Mouse (Mus musculus) gastrocnemius, postnatal 36 days (tissue): ENCODE results near the gene Ccdc9. TPM values are rescaled to one million over a fixed set of nuclear protein-coding genes. Genes with fewer than 3 reads are reported as not detected.
"Not testable (repeated sequence)": the region's sequence is repeated elsewhere in the genome, so short reads cannot be mapped to it uniquely, and the experiment has no call there.

Source experiments
- DNase-seq, 2 experiments: peaks; one replicate each; pipeline ENCODE4 v3.0.0; 2022
- intact Hi-C: fragments of 180-260 bp; cut with DNase I; formaldehyde crosslinking; loops from one replicate; pipeline ENCODE4 v1.15.1; 2025
- total RNA-seq, 2 experiments: library from RNA; stranded (reverse); gene quantifications; 2 replicates each; pipeline ENCODE4 v1.2.3; 2021

The Ccdc9 gene
- total RNA-seq, 2 experiments from 2014 or later, result 40.7 to 44.6 TPM

DNA sequence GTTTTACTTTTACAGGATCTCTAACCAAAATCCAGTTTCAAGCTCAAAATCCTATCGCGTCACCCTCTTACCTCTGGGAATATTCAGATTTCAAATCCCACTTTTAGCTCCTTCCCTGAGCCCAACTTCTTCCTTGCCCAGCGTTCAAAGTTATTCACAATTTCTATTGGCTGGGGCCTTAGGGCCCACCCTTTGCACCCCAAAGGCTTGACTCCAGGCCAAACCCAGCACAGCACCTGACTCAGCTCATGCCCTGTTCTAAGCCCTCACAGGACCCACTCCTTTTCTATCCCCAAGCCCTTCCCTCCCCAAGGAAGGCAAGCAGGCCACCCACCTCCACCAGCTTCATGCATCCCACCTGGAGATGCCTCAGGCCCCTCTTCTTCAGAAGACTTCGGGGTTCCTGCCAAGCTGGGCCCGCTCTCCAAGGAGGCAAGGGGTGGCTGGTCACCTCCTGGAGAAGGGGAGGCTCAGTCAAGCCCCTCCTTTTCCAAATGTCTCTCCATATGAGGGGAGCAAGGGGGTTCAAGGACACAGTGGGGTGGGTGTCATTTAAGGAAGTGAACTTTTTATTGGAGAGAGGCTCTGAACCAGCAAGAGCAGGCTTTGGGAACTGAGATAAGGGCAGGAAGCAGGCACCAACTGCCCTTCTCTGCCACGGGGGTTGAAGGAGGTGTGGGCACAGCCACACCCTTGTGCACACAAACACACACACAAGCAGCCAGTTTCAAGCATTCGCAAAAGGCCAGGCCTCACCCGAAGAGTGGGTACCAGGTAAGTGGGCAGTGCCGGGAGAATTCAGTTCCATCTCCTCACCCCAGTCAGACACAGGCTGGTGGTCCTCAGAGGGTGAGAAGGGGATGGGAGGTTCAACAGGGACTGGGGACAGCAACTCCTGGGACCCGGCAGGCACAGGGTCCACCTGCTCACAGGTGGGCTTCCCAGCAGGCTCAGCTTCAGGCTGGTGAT is 11.4 kb downstream of the Ccdc9 start:
- intact Hi-C loops, result loop anchor here (5.0 kb wide), 1 partner anchor 298 kb away; no protein-coding TSS in a partner anchor

DNA sequence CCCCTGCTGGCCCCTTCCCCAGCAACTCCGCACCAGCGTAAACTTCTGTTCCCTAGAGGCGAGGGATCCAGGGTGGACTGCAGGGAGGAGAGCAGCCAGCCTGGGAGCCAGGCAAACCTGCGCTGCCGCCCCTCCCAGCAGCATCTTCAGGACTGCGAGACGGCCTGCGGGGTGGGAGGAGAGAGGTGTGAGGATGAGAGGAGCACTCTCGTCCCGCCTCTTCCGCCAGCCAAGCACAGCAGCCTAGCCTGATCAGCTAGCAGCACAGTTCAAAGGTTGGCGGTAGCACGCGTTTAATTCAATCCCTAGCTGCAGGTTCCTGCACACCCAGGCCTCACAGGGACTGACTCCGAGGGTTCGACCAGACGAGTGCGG is 12.8 kb downstream of the Ccdc9 start:
- peak; percentile 31 to 74 for DNase-seq
- intact Hi-C loops, result loop anchor here (5.0 kb wide), 1 partner anchor 296 kb away; no protein-coding TSS in a partner anchor

More for the DNA sequence above, 11.4 kb downstream of the Ccdc9 start:
- DNase-seq, result no peak

- peak; percentile 75 to 85 for DNase-seq
- intact Hi-C loops, result loop anchor here (5.0 kb wide), 1 partner anchor 296 kb away; no protein-coding TSS in a partner anchor
Observed at GRCm38 (mm10) chr7:16273081-16273765, 13.4 kb downstream of the Ccdc9 start, which contains the start of gene Inafm1. Inafm1 (minus strand) TSS chr7:16273617.

GRCm38 (mm10) chr7:16272681-16273080 is 13.9 kb downstream of the Ccdc9 start:
- DNase-seq, result peak; percentile 31 to 51
- intact Hi-C loops, result loop anchor here (5.0 kb wide), 1 partner anchor 295 kb away; no protein-coding TSS in a partner anchor

DNA sequence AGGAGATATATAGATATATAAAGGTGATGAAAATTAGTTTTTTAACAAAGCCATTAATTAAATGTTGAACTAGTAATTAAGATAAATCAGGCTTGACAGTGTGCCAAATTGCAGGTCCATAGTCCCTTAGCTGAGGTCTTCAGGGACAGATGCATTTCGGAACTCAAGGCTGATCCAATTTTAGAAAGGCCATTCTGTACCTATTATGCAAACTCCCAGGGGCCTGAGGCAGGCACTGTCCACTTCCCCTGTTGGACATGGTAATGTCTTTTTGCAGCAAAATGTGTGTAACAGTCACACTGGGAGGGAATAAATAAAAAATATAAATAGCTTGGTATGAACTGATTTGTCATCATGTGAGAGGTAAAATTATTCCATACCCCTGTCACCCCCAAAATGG is 15.5 kb downstream of the Ccdc9 start:
- DNase-seq, result no peak
- intact Hi-C loops, result loop anchor here (5.0 kb wide), 1 partner anchor 294 kb away; no protein-coding TSS in a partner anchor

DNA sequence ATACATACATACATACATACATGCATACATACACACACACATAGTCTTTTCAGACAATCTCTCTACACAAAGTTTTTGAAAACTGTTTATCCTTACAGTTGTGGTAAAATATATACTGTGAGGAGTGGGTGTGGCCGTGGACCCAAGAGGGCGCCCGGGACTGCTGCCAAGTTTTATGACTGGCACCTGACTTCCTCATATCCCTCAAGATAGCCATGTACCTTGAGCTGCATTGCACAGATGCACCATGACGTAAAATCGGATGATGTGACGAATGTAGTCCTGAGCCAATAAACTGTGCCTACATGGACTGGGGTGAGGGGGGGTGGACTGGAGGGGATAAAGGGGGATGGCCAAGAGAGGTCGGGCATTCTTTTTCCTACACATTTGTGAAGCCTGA is 20.0 kb downstream of the Ccdc9 start:
- intact Hi-C loops, result not testable (repeated sequence)

DNA sequence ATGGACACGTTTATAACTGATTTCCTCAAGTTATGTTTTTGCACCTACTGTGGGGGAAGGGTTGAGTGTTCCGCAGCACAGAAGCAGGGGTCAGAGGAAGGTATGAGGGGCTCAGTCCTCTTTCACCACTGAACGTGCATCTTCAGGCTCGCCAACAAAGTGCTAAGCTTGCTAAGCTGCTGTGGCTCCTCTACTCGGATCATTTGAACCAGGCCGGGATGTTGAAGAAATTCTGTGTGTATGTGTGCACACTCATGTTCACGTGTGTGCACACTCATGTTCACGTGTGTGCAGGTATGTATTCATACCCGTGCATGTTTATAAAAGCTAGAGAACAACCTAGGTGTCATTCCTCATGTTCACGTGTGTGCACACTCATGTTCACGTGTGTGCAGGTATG is 20.7 kb downstream of the Ccdc9 start:
- no peak for DNase-seq
- intact Hi-C loops, result no loop called here

More for the DNA sequence above, 20.0 kb downstream of the Ccdc9 start:
- not testable (repeated sequence) for DNase-seq

GRCm38 (mm10) chr7:16263843-16264242 is 22.8 kb downstream of the Ccdc9 start:
- intact Hi-C loops, result loop anchor here (1.0 to 5.0 kb wide), 2 partner anchors 52 to 72 kb away; no protein-coding TSS in a partner anchor
- DNase-seq, result no peak

DNA sequence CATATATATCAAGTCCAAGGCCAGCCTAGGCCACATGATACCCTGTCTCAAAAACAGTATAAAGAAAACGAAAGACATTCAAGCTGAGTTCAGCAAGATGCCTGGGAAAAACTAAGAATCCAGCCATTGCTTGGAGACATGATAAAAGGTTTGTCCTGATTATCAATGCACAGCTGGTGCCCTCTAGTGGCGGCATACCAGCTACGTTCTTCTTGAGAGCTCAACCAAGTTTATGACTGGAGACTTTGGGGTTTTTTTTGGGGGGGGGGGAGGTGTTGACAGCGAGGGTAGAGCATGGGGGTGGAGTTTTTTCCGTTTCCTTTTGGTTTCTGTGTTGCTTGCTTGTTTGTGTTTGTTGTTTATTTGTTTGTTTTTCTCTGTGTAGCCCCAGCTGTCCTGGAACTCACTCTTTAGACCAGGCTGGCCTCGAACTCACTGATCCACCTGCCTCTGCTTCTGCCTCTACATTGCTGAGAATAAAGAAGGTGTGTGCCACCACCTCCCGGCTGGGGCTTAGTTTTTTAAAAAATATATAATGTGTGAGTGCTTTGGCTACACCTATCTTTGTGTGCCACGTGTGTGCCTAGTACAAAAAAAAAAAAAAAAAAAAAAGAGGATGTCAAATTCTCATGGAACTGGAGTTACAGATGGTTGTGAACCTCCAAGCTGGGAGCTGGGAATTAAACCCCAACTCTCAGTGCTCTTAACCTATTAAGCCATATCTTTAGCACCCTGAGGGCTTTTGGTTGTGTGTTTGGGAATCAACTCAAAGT is 23.4 kb downstream of the Ccdc9 start:
- intact Hi-C loops, result loop anchor here (1.0 to 5.0 kb wide), 2 partner anchors 51 to 71 kb away; no protein-coding TSS in a partner anchor
- DNase-seq, result peak; percentile 60 to 75

GRCm38 (mm10) chr7:16261097-16261496 is 25.5 kb downstream of the Ccdc9 start:
- intact Hi-C loops, result loop anchor here (5.0 kb wide), 1 partner anchor 49 kb away; no protein-coding TSS in a partner anchor
- DNase-seq, result no peak

DNA sequence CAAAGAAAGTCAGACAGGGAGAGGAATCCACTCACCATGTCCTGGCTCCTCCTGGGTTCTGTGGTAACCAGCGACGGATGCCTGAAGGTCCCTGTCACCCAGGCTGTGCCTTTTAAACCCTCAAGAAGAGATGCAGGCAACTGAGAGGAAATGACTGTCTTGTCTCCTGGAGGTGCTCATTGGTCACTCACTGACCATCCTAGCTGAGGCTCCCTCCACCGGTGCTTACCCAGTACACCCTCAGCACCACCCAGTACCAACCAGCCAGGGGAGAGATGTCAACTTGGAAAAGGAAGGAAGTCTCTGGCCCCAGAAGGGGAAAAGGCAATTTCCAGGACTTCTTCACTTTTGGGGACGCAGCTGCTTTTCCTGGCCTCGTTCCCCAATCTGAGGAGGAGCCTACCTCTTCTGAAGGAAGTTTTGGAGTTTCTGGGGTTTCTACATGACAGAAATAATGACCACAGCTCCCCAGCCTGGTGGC is 27.4 kb downstream of the Ccdc9 start, which contains the start of gene C5ar1:
Gene C5ar1 (minus strand): TSS at position 431 of the 481 bp plus-strand sequence.
- no peak for DNase-seq
- intact Hi-C loops, result no loop called here

- intact Hi-C loops, result no loop called here
- no peak for DNase-seq
Observed at GRCm38 (mm10) chr7:16257830-16258229, 28.8 kb downstream of the Ccdc9 start.

- intact Hi-C loops, DNase-seq: not testable (repeated sequence)
Observed at GRCm38 (mm10) chr7:16255963-16256362, 30.6 kb downstream of the Ccdc9 start.

DNA sequence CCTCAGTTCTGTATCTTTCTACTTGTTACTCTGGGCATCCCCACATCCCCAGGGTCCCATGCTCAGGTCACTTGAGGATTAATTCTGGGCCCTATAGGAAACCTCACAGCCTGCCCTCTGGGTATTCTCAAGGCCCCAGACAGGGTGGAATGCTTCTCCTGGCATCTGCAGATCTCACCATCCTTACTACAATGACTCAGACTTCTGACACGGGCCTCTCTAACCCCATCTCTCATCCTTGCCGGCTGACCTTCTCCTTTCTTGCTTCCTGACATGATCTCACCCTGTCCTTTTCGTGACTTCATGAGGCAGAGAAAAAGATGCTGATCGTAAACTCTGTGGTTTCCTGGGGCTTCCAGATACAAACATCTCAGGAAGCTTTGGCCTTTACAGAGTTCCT is 32.4 kb downstream of the Ccdc9 start:
- intact Hi-C loops, result no loop called here
- no peak for DNase-seq

DNA sequence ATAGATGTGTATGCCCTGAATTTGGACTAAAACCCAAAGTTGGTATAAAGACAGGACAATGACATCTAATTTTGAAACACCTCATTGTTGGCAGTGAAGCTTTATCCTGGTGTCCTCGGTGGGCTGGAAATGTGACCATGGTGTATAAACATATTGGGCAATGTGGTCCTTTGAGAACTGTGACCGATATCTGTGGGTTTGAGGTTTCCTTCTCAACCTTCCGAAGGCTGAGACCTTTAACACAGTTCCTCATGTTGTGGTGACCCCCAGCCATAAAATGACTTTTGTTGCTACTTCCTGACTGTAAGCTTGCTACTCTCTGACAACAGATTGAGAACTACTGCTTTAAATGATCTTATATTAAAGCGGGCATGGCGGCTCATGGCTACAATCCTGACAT is 35.9 kb downstream of the Ccdc9 start:
- intact Hi-C loops, result no loop called here
- no peak for DNase-seq

GRCm38 (mm10) chr7:16245958-16246357 is 40.6 kb downstream of the Ccdc9 start:
- DNase-seq, result no peak
- intact Hi-C loops, result no loop called here

DNA sequence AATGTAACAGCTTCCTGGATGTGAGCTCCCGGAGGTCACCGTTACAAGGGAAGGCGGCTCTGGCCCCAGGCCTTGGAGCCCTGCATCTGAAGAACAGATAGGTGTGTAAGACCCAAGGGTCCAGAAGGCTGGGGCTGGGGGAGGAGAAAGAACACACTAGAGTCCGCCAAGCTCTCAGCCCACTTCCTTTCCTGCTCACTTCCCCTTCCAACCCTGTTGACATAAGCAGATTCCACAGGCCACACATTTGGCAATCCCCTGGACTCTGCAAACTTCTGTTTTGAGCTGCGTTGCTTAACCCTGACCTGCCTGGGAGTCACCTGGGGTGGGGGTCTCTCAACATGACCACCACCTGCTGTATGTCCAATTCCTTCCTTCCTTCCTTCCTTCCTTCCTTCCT is 42.5 kb downstream of the Ccdc9 start, which contains the start of gene C5ar2:
Gene C5ar2 (minus strand): TSS at position 88 of the 400 bp plus-strand sequence.
- no peak for DNase-seq
- intact Hi-C loops, result no loop called here

DNA sequence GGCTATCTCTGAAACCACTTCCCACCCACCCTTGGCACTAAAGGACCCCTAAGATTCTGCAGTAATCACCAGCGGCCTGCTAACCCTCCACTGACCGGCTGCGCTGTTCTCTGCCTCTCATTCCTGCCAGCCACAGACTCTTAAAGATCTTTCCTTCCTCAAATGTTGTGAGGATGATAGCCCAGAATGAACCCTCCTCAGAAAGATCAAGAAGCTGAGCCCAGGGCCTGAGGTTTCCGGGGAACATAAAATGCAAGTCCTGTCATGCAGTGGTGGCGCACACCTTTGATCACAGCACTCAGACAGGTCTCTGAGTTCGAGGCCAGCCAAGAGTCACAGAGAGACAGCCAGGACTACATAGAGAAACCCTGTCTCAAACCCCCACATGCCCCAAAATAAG is 44.4 kb downstream of the Ccdc9 start:
- intact Hi-C loops, result no loop called here

DNA sequence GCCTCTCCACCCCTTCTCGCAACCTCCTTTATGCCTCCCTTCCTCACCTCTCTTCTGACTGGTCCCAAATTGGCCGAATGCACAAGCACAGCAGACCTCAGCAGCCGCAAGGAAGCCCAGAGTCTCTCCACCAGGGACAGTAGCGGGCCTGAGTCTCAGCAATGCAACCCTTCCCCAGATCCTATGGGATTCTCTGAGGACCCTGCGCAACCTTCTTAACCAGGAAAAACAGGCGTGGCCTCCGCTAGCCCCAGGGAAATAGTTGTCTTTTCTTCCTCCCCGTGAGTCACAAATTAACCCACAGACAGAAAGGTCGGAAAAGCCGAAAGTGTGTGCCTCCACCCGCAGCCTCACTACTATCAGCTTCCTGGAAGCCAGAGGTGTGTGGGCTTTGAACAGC is 44.8 kb downstream of the Ccdc9 start:
- DNase-seq, result no peak
- intact Hi-C loops, result no loop called here

More for the DNA sequence above, 44.4 kb downstream of the Ccdc9 start:
- DNase-seq, result no peak

- intact Hi-C loops, result no loop called here
Observed at GRCm38 (mm10) chr7:16240978-16241303, 45.7 kb downstream of the Ccdc9 start.

More at GRCm38 (mm10) chr7:16240978-16241303, 45.7 kb downstream of the Ccdc9 start:
- DNase-seq, result no peak
